In the genomic region with DNA sequence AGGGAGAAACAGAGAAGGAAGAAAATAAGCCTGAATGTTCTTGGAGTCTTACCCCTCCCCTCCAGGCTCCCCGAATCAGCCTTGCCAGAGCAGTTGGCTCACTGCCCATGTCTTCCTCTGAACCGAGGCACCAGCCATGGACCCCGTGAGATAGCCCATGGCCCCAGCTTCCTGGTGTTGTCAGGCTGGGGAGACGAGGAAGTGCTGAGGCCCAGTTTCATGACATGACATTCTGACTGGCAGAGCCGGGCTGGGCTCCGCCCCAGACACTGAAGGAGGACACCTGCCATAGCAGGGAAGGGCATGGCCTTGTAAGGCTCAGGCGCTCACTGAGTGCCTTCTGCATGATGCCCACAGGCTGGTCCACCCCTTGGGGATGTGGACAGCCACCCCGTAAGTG, we compare ENCODE assay signal across 1 mouse cellular context.
TF ChIP-seq lines count a peak whose summit lies in the region.

No protein-coding gene starts in this region.

TF ChIP-seq in MEL, 35 proteins besides CTCF, POLR2A, EP300 and RAD21 (continued from another document):
- peak; percentile 40 for TF ChIP-seq SIN3A (IDR thresholded peaks at IDR 0.05; ENCODE audit: low read length)
- peak; percentile 19; the same call in 1 of the 2 replicates for TF ChIP-seq TAL1 (IDR thresholded peaks at IDR 0.05; ENCODE audit: low read length)
- no peak for TF ChIP-seq USF1 (IDR thresholded peaks at IDR 0.05; ENCODE audit: low read depth, low read length)
- TF ChIP-seq MAFK (IDR thresholded peaks at IDR 0.05; ENCODE audit: borderline replicate concordance, low read depth, low read length) = no peak
- 0 out of 2 replicates have a peak, but pooled peaks have one; percentile 22 for TF ChIP-seq TCF12 (IDR thresholded peaks at IDR 0.05; ENCODE audit: low read depth, low read length)
- TF ChIP-seq KAT2A (conservative IDR thresholded peaks at IDR 0.05; ENCODE audit: low read depth, low read length) = no peak
- TF ChIP-seq GATA1 (IDR thresholded peaks at IDR 0.05; ENCODE audit: low read depth, low read length) = peak; percentile 21; the same call in 1 of the 2 replicates
- 0 out of 2 replicates have a peak, but pooled peaks have one; percentile 33 for TF ChIP-seq TBP (IDR thresholded peaks at IDR 0.05; ENCODE audit: low read depth, low read length)
- TF ChIP-seq UBTF (IDR thresholded peaks at IDR 0.05; ENCODE audit: borderline replicate concordance, insufficient read depth, low read depth, low read length) = no peak
